Mouse (Mus musculus) limb, embryonic 14.5 days (tissue): ENCODE measurements at regions not wholly inside any gene's neighbourhood (a gene's known extent, or its start where the extent isn't known, plus 50 kb on each side); places are given as distances from the start of the nearest gene placed in this dataset.

Experiments used
- ATAC-seq: fragments of 200-750 bp; cut with Nextera tagmentation; 2 replicates; pipeline ENCODE4 v1.8.0; 2017; ENCODE audit warnings: low read depth, moderate number of reproducible peaks, moderate TSS enrichment; ENCODE audit not compliant: low FRiP score
- DNase-seq: peaks from one replicate; pipeline ENCODE4 v3.0.0-alpha.2; 2015; ENCODE audit warnings: low spot score
- H3K27ac ChIP-seq: fragments of 300-500 bp; sonication (generic); replicated peaks from 2 replicates; pipeline ENCODE4 v1.5.1; 2014; ENCODE audit warnings: low read depth, mild to moderate bottlenecking, low read length, moderate library complexity, mixed read lengths
- H3K27me3 ChIP-seq: fragments of 300-500 bp; sonication (generic); 2 replicates; pipeline ENCODE4 v1.6.1; 2014; ENCODE audit warnings: low read length, mixed read lengths; ENCODE audit not compliant: control insufficient read depth, insufficient read depth
- H3K36me3 ChIP-seq: fragments of 300-500 bp; sonication (generic); 2 replicates; pipeline ENCODE4 v1.6.1; 2014; ENCODE audit warnings: mild to moderate bottlenecking, low read length, moderate library complexity, mixed read lengths; ENCODE audit not compliant: control insufficient read depth, insufficient read depth
- H3K4me1 ChIP-seq: fragments of 300-500 bp; sonication (generic); 2 replicates; pipeline ENCODE4 v1.6.1; 2014; ENCODE audit warnings: antibody characterized with exemption, low read length, mixed read lengths; ENCODE audit not compliant: control insufficient read depth, insufficient read depth
- H3K4me2 ChIP-seq: fragments of 300-500 bp; sonication (generic); replicated peaks from 2 replicates; pipeline ENCODE4 v1.6.1; 2014; ENCODE audit warnings: low read depth, mild to moderate bottlenecking, low read length, moderate library complexity; ENCODE audit not compliant: severe bottlenecking
- H3K4me3 ChIP-seq: fragments of 300-500 bp; sonication (generic); replicated peaks from 2 replicates; pipeline ENCODE4 v1.5.1; 2014; ENCODE audit warnings: low read length
- H3K9ac ChIP-seq: fragments of 300-500 bp; sonication (generic); 2 replicates; pipeline ENCODE4 v1.6.1; 2014; ENCODE audit warnings: mild to moderate bottlenecking, low read depth, low read length, moderate library complexity; ENCODE audit not compliant: severe bottlenecking
- H3K9me3 ChIP-seq: fragments of 300-500 bp; sonication (generic); 2 replicates; pipeline ENCODE4 v1.6.1; 2016; ENCODE audit warnings: low read length; ENCODE audit not compliant: control insufficient read depth
- POLR2A ChIP-seq: fragments of 200-500 bp; IDR thresholded peaks from 2 replicates; pipeline ENCODE4 v1.8.0; 2012; ENCODE audit warnings: inconsistent platforms, mild to moderate bottlenecking, moderate library complexity, borderline replicate concordance; ENCODE audit not compliant: insufficient read depth, insufficient read length; ENCODE audit errors: extremely low read depth
- WGBS: fragments of 180-500 bp; shearing (Covaris S2); extraction: QIAGEN DNeasy Blood & Tissue Kit; methylation state at CpG from one replicate; pipeline ENCODE4 v1.1.7; 2014; 5-methylcytosine and 5-hydroxymethylcytosine counted together

DNA sequence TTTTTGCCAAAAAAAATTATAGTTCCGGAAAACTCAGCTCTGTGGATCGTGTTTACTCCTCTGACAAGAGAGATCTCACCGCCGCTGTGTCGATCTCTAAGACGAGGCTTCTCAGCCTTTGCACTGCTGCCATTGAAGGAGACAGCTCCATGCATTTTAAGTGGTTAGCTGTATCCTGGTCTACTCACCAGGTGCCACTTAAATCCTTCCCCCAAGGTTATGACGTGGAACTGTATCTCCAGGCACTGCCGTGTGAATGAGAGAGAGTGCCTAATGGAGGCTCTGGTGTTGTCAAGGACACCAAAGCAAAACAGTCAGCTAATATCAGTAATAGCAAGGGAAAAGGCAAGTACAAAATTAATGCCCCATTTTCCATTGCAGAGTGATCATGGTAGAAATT lies 132.6 kb upstream of the Klf7 start:
- Histone ChIP-seq H3K27ac (no peak overlapping the region), H3K9me3 (no peaks in the 10 kb centered on the region), H3K4me1 (no peaks in the 10 kb centered on the region), H3K4me2 (no peak overlapping the region), H3K36me3 (no peaks in the 10 kb centered on the region), H3K27me3 (no peaks in the 10 kb centered on the region), H3K4me3 (no peak overlapping the region), H3K9ac (no peak overlapping the region)
- DNase-seq (no peak), ATAC-seq (no peak)
- WGBS, result 78% methylated on average over 8 of the region's 8 CpGs
- TF ChIP-seq POLR2A, result no peak

DNA sequence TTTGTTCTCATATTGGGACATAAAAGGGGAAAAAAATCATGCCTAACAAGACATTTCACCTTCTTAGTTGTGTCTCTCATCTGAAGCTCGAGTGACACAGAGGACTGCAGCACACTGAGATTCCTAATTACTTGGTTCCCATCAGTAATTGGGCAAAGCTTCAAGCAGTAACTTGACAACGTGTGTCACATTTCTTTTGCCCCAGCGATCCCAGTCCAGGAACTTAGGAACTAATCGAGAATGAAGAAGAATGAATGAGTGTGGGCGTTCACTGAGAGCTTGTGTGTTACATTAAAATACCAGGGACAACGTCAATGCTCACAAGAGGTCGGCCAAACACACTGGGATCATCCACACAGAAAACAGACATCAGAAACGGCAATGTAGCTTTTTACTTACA lies 131.9 kb upstream of the Klf7 start:
- H3K27ac ChIP-seq, result no peak overlapping the region
- no peak for TF ChIP-seq POLR2A
- WGBS, result 55% methylated on average over 8 of the region's 8 CpGs
- ATAC-seq (no peak), DNase-seq (no peak)
- H3K36me3 ChIP-seq, result no peaks in the 10 kb centered on the region
- H3K27me3 ChIP-seq, result no peaks in the 10 kb centered on the region
- H3K9ac ChIP-seq, result no peak overlapping the region
- H3K9me3 ChIP-seq, result no peaks in the 10 kb centered on the region
- no peak overlapping the region for H3K4me2 ChIP-seq
- H3K4me1 ChIP-seq, result no peaks in the 10 kb centered on the region
- no peak overlapping the region for H3K4me3 ChIP-seq

DNA sequence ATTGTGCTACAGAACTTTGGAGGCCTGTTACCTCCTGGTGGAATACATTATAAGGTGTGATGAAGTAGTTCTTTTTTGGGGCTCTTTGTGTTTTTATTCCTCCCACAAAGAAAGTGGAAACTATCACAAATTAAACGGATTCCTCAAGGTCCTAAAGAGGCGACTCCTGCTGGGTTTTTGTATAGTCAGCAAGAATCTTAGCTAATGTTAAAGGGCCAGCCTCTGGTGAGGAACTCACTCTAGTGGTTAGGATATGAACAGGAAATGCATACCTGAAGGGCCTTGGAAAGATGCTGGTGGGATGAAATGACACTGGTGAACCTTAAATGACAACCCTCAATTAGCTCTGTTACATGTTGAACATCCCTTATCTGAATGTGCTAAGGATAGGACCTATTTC lies 120.3 kb upstream of the Klf7 start:
- no peaks in the 10 kb centered on the region for H3K36me3 ChIP-seq
- no peak overlapping the region for H3K4me2 ChIP-seq
- H3K4me3 ChIP-seq, result no peak overlapping the region
- no peak overlapping the region for H3K27ac ChIP-seq
- H3K9ac ChIP-seq, result no peak overlapping the region
- DNase-seq, result no peak
- H3K27me3 ChIP-seq, result no peaks in the 10 kb centered on the region
- 58% methylated on average over 2 of the region's 2 CpGs for WGBS
- no peak for ATAC-seq
- H3K4me1 ChIP-seq, result no peaks in the 10 kb centered on the region
- TF ChIP-seq POLR2A, result no peak
- H3K9me3 ChIP-seq, result no peaks in the 10 kb centered on the region

DNA sequence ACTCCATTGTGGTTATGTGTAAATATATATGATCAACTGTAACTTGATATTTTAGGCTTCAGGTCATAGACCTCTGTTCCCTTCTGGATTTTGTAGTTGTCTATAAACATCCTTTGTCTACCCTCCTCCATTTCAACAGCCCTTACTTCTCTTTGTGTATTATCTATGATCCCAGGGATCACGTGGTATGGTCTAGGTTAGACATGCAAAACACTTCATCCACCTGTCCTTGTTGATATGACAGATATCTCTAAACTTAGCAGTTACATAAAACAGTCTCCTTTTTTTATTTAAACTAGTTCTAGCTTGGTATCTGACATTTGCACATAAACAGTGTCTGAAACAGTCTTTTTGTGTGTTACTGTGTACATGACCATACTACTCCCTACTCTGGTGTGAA lies 107.6 kb upstream of the Klf7 start:
- Histone ChIP-seq H3K27me3 (no peaks in the 10 kb centered on the region), H3K27ac (no peak overlapping the region), H3K36me3 (no peaks in the 10 kb centered on the region), H3K9me3 (no peaks in the 10 kb centered on the region), H3K4me3 (no peak overlapping the region), H3K4me2 (no peak overlapping the region), H3K4me1 (peaks cover 9% of the 10 kb centered on the region), H3K9ac (no peak overlapping the region)
- 86% methylated on average over 1 of the region's 1 CpGs for WGBS
- DNase-seq (no peak), ATAC-seq (no peak)
- TF ChIP-seq POLR2A, result no peak

DNA sequence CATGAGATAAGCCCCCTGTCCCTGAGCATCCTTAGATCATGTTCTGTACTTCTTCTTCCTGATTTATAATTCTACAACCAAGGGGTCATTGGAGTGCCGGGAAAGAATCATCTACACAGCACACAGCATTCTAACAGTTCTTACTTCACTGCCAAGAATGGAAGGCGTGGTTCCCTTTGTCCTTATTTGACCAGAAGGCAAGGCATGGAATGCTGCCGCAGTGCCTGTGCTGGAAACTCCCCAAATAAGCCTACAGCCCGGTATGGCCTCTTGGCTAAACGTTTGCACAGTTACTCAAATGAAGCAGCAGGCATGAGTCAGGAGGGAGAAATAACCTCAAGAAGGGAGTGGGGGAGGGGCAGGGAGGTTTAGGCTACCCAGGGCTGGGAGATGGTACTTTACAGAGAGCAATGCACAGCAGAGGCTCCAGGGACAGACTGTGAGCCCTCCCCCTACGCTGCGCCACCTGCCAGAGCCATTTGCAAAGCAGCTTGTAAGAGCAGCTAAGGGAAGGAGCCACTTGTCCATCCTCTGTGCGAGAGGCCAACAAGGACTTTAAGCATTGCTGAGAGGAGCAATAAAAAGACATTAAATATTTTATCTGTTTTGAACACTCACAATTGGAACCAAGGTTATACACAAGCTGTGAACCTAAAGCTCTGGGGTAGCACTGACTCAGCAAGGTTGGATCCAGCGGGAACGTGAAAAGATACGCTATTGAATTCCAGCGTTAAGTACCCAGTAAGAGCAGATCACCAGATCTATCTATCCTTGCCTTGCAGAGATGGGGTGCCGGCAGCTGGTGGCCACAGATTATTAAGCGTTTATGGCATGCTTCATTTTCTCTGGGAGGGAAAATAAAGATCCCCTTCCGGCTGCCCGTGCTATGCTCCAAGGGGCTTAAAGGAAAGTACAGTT lies 104.2 kb upstream of the Klf7 start:
- H3K9me3 ChIP-seq, result no peaks in the 10 kb centered on the region
- no peak overlapping the region for H3K9ac ChIP-seq
- no peaks in the 10 kb centered on the region for H3K27me3 ChIP-seq
- peaks cover 9% of the 10 kb centered on the region for H3K4me1 ChIP-seq
- peak; percentile 72 for DNase-seq
- H3K36me3 ChIP-seq, result no peaks in the 10 kb centered on the region
- no peak overlapping the region for H3K4me2 ChIP-seq
- H3K4me3 ChIP-seq, result no peak overlapping the region
- WGBS, result 30% methylated on average over 16 of the region's 16 CpGs
- ATAC-seq, result peak; percentile 69
- no peak for TF ChIP-seq POLR2A
- H3K27ac ChIP-seq, result no peak overlapping the region
